Mouse (Mus musculus) ES-E14 (cell line): ENCODE measurements around the gene Efr3b. TPM values are rescaled to one million over a fixed set of nuclear protein-coding genes. Genes with fewer than 3 reads are reported as not detected.

ENCODE experiments used
- DNase-seq: peaks from one replicate; pipeline ENCODE4 v3.0.0-alpha.2; 2013; ENCODE audit warnings: low read depth, low spot score
- H3K27ac ChIP-seq: 2 replicates; pipeline ENCODE4 v1.5.1; 2012; ENCODE audit warnings: low read depth, mild to moderate bottlenecking, low read length, moderate library complexity, mixed read lengths; ENCODE audit not compliant: poor library complexity, insufficient read depth, severe bottlenecking
- H3K36me3 ChIP-seq: 2 replicates; pipeline ENCODE4 v1.6.1; 2012; ENCODE audit warnings: mild to moderate bottlenecking, low read length, moderate library complexity, mixed read lengths; ENCODE audit not compliant: control insufficient read depth, poor library complexity, insufficient read depth, severe bottlenecking
- H3K4me1 ChIP-seq, 2 experiments: fragments of 150-350 bp in 1 of 2; sonication (generic) in 1 of 2; 2 replicates each; pipeline ENCODE4 v1.6.1; 2012; ENCODE audit warnings: low read length in 2 of 2, mild to moderate bottlenecking in 1 of 2, mixed read lengths in 1 of 2; ENCODE audit not compliant: control insufficient read depth in 2 of 2, insufficient read depth in 2 of 2, poor library complexity in 1 of 2
- H3K4me3 ChIP-seq, 2 experiments: fragments of 150-350 bp in 1 of 2; sonication (generic) in 1 of 2; 2 replicates each; pipeline ENCODE4 v1.5.1; 2012; ENCODE audit warnings: low read length in 2 of 2, low read depth in 1 of 2, mild to moderate bottlenecking in 1 of 2, mixed read lengths in 1 of 2; ENCODE audit not compliant: insufficient read depth in 1 of 2, poor library complexity in 1 of 2, severe bottlenecking in 1 of 2
- H3K9ac ChIP-seq: 2 replicates; pipeline ENCODE4 v1.6.1; 2012; ENCODE audit warnings: low read depth, mild to moderate bottlenecking, low read length, mixed read lengths; ENCODE audit not compliant: poor library complexity, insufficient read depth, severe bottlenecking
- H3K9me3 ChIP-seq: fragments of 150-350 bp; sonication (generic); 2 replicates; pipeline ENCODE4 v1.6.1; 2012; ENCODE audit warnings: low read depth, mild to moderate bottlenecking, low read length; ENCODE audit not compliant: control insufficient read depth, insufficient read depth
- CHD2 ChIP-seq: IDR thresholded peaks from 2 replicates; pipeline ENCODE4 v1.6.1; 2014; ENCODE audit warnings: mild to moderate bottlenecking, low read depth, low read length, inconsistent platforms
- HCFC1 ChIP-seq: IDR thresholded peaks from 2 replicates; pipeline ENCODE4 v1.6.1; 2012; ENCODE audit warnings: low read length, inconsistent platforms, borderline replicate concordance; ENCODE audit not compliant: insufficient read depth
- MAFK ChIP-seq: IDR thresholded peaks from 2 replicates; pipeline ENCODE4 v1.6.1; 2014; ENCODE audit warnings: mild to moderate bottlenecking, low read depth, low read length, inconsistent platforms; ENCODE audit not compliant: insufficient read depth
- ZC3H11A ChIP-seq: IDR thresholded peaks from 2 replicates; pipeline ENCODE4 v1.6.1; 2012; ENCODE audit warnings: low read depth, mild to moderate bottlenecking, inconsistent platforms, low read length, borderline replicate concordance
- ZNF384 ChIP-seq: IDR thresholded peaks from 2 replicates; pipeline ENCODE4 v1.6.1; 2012; ENCODE audit warnings: low read depth, low read length, inconsistent platforms
- in situ Hi-C, 2 experiments: fragments of 600-800 bp; cut with MboI; formaldehyde crosslinking; loops; one replicate each; pipeline ENCODE4 v1.15.1; 2025; ENCODE audit warnings: low sequenced_read_pairs in 2 of 2, inconsistent platforms in 1 of 2; ENCODE audit not compliant: unreplicated experiment in 2 of 2
- total RNA-seq: library from RNA; depleted of rRNA; stranded (reverse); fragments of 300-350 nt; gene quantifications from 2 replicates; pipeline ENCODE4 v1.2.3, GENCODE M21; 2012

The Efr3b gene
- total RNA-seq, 1 experiment: 5.1 TPM

GRCm38 (mm10) chr12:4054845-4055244 lies 16.1 kb upstream of the Efr3b start:
- no peak overlapping the region for H3K27ac ChIP-seq
- H3K4me3 ChIP-seq: no peak overlapping the region
- in situ Hi-C loops: no loop called here
- no peak for DNase-seq
- H3K4me1 ChIP-seq: no peaks in the 10 kb centered on the region
- H3K36me3 ChIP-seq: no peaks in the 10 kb centered on the region
- no peak for TF ChIP-seq CHD2
- TF ChIP-seq ZC3H11A: no peak
- TF ChIP-seq HCFC1: no peak
- TF ChIP-seq MAFK: no peak
- TF ChIP-seq ZNF384: no peak
- H3K9me3 ChIP-seq: no peaks in the 10 kb centered on the region
- no peak overlapping the region for H3K9ac ChIP-seq

- in situ Hi-C loops: no loop called here
- Histone ChIP-seq H3K4me1 (no peaks in the 10 kb centered on the region), H3K4me3 (no peak overlapping the region), H3K9me3 (no peaks in the 10 kb centered on the region), H3K9ac (no peak overlapping the region), H3K27ac (no peak overlapping the region), H3K36me3 (no peaks in the 10 kb centered on the region)
- TF ChIP-seq HCFC1 (no peak), CHD2 (no peak), MAFK (no peak), ZNF384 (no peak), ZC3H11A (no peak)
- DNase-seq: no peak
These were observed 14.9 kb upstream of the Efr3b start for GRCm38 (mm10) chr12:4053643-4054042.

DNA sequence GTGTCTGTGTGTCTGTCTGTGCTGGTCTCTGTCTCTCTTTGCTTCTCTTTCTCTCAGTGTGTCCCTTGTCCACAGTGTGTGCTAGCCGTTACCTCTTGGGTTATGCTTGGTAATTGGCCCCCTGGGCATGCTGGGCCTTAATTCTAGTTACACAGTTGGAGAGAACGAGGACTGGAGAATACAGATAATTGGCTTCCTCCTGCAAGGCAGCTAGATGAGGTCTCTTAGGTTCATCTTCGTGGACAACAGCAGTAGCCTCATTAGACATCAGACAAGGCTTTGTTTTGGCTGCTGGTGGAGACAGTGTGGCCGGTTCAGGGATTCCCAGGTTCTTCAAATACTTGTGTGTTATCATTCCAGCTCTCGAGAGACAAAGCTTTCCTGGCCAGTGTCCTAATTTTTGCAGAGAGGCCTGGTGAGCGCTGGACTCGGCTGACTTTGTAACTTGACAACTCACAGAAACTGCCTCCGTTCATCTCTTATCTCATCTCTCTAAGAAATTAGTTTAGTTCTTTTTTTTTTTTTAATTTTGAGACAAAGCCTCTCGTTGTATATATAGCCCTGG lies 12.2 kb upstream of the Efr3b start:
- Histone ChIP-seq H3K27ac (no peak overlapping the region), H3K36me3 (no peaks in the 10 kb centered on the region), H3K9ac (no peak overlapping the region), H3K9me3 (no peaks in the 10 kb centered on the region), H3K4me3 (no peak overlapping the region), H3K4me1 (no peaks in the 10 kb centered on the region)
- TF ChIP-seq ZNF384 (no peak), CHD2 (no peak), HCFC1 (no peak), MAFK (no peak), ZC3H11A (no peak)
- in situ Hi-C loops: no loop called here
- no peak for DNase-seq

DNA sequence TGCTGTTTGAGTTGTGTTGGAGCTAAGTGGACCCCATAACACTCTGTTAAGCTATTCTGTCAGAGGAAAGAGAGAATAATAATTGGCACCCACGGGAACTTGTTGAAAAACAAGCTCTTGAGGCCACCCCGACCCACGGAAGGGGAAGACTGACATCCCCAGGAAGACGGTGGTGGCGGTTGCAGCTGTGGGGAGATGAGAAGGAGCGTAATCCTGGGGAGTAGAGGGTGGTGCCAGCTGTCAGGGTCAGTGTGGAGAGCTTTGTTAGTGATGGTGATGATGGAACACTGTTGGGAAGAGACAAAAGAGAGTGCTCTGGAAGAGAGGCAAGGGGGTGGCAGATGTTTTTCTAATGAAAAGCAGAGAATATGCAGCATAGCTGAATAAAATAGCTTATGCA lies 9.3 kb upstream of the Efr3b start:
- no peak for DNase-seq
- in situ Hi-C loops: no loop called here
- H3K9ac ChIP-seq: no peak overlapping the region
- no peak for TF ChIP-seq HCFC1
- no peak for TF ChIP-seq ZC3H11A
- TF ChIP-seq CHD2: no peak
- TF ChIP-seq MAFK: no peak
- TF ChIP-seq ZNF384: no peak
- H3K4me3 ChIP-seq: no peak overlapping the region
- no peak overlapping the region for H3K27ac ChIP-seq
- H3K36me3 ChIP-seq: no peaks in the 10 kb centered on the region
- H3K4me1 ChIP-seq: no peaks in the 10 kb centered on the region
- no peaks in the 10 kb centered on the region for H3K9me3 ChIP-seq

GRCm38 (mm10) chr12:4045992-4046391 lies 7.3 kb upstream of the Efr3b start:
- no peak overlapping the region for H3K9ac ChIP-seq
- no peaks in the 10 kb centered on the region for H3K36me3 ChIP-seq
- no peak overlapping the region for H3K4me3 ChIP-seq
- no peak for DNase-seq
- in situ Hi-C loops: no loop called here
- no peaks in the 10 kb centered on the region for H3K9me3 ChIP-seq
- H3K27ac ChIP-seq: no peak overlapping the region
- TF ChIP-seq CHD2 (no peak), ZNF384 (no peak), MAFK (no peak), HCFC1 (no peak), ZC3H11A (no peak)
- peaks cover 0 to 8% of the 10 kb centered on the region in 2 experiments; a peak in 1 of 4 replicates for H3K4me1 ChIP-seq
